Mouse (Mus musculus): ENCODE data around the gene Olfr661.

The Olfr661 gene

DNA sequence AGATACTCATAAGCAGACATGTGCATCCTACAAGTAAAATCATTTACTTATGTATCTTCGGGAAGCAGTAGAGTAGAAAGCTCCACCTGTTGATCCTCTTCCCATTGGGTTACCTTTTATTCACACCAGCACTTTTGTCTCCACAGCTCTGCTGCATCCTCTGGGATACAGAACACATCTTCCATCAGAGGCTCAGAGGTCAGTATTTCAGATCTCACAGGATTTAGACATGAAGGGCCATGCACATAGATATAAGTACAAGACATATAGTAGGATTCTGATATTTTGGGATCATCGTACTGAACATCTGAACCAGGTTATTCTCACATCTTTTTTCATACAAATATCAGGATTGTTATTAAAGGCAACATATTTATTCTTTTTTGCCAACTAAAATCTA, at the start of gene Olfr661:
Gene Olfr661, plus strand, starts transcription at position 301 of the 400 bp plus-strand sequence.
- DNase-seq, result no peak

- DNase-seq, result peak; percentile 90
Observed at GRCm38 (mm10) chr7:104646841-104647482, 39.3 kb upstream of the Olfr661 start, which contains the start of gene Olfr658. Gene Olfr658 (minus strand): TSS chr7:104647305.

- no peak for DNase-seq
Observed at GRCm38 (mm10) chr7:104666453-104666852, 19.8 kb upstream of the Olfr661 start, which contains the start of gene Olfr659. Gene Olfr659 (plus strand): TSS chr7:104666753.
